ENCODE assay signal across 10 mouse cellular contexts in the genomic region with DNA sequence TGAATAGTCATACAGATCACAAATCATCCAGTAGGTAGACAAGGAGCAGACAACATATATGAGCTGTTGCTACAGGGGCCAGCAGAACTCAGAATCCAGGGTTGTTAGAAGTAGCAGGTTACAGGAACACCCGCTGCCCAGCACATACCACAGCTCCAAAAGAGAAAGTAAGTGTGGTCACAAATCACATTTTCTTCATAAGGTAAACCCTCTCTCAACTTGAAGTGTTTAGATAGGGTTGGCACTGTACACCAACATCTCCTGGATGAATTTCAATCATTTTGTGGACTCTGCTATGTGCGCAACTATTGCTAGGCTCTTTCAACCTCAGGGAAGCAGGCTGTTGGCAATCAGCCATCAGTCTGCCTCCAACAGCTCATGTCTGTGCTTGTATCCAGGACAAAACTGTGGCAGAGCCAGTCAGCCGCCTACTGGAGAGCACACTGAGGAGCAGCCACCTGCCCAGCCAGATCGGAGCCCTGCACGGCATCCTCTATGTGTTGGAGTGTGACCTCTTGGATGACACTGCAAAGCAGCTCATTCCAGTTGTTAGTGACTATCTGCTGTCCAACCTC. TPM values are rescaled to one million over a fixed set of nuclear protein-coding genes. Genes with fewer than 3 reads are reported as not detected.
A peak's percentile ranks its signal among the peaks of the same experiment; 100 is the strongest.
DNase-seq lines count a peak whose midpoint lies in the region; ATAC-seq lines count a peak whose summit lies in the region.
"Had no signal": no experiment of that assay in that cellular context is flagged by ENCODE, and none has a peak within 500 bp of the region (broad histone marks: within the 10 kb centered on the region; RNA-seq: fewer than 3 reads in every experiment).

No protein-coding gene starts in this region.

- no peak overlapping the region for H3K9ac ChIP-seq in intestine, embryonic 15.5 days
- H3K9ac ChIP-seq: embryonic facial prominence, embryonic 15.5 days had no signal

- H3K9me3 ChIP-seq in intestine, embryonic 15.5 days = no peaks in the 10 kb centered on the region
- H3K9me3 ChIP-seq: embryonic facial prominence, embryonic 15.5 days; megakaryocyte, embryonic 14.5 days had no signal

- DNase-seq in frontal cortex, postnatal 14 days (ENCODE audit: low spot score in 2 of 2) = no peak
- DNase-seq in right cerebral cortex, adult 18-20 months = peak; percentile 38
- DNase-seq in right cerebral cortex, postnatal 25 days = no peak
- DNase-seq in lung, postnatal 36 days = peak; percentile 95
- no peak for DNase-seq in natural killer cell, adult 2 months (ENCODE audit: low spot score in 2 of 2)
- DNase-seq in T-cell, adult 2 months (ENCODE audit: low spot score) = no peak

- 79% methylated on average over 5 of the region's 5 CpGs for WGBS in intestine, embryonic 15.5 days

- H3K4me3 ChIP-seq in intestine, embryonic 15.5 days (replicated peaks) = no peak overlapping the region
- H3K4me3 ChIP-seq: embryonic facial prominence, embryonic 15.5 days; megakaryocyte, embryonic 14.5 days had no signal

- no peak overlapping the region for H3K4me2 ChIP-seq in intestine, embryonic 15.5 days (replicated peaks)
- H3K4me2 ChIP-seq: embryonic facial prominence, embryonic 15.5 days had no signal

- H3K27me3 ChIP-seq in intestine, embryonic 15.5 days (replicated peaks) = no peaks in the 10 kb centered on the region
- H3K27me3 ChIP-seq: embryonic facial prominence, embryonic 15.5 days; megakaryocyte, embryonic 14.5 days had no signal

- H3K4me1 ChIP-seq in intestine, embryonic 15.5 days (replicated peaks) = no peaks in the 10 kb centered on the region

- ATAC-seq in frontal cortex, adult (ENCODE audit: low TSS enrichment) = peak; percentile 36; the same call in 1 of the 2 replicates
- peak; percentile 49; the same call in 1 of the 2 replicates for ATAC-seq in intestine, embryonic 15.5 days

- no peak overlapping the region for H3K27ac ChIP-seq in intestine, embryonic 15.5 days
- H3K27ac ChIP-seq: embryonic facial prominence, embryonic 15.5 days had no signal

- peaks cover 40% of the 10 kb centered on the region for H3K36me3 ChIP-seq in intestine, embryonic 15.5 days

RNA-seq across cellular contexts. Expression of gene Msantd1, which starts 4.9 kb away (rescaled TPM):
- 0.55 and 0.64 TPM in 2 replicates for polyA plus RNA-seq in intestine, embryonic 15.5 days (2015; fragmentation: Nextera tagmentation; extraction: Ambion mirVana)

RNA-seq across cellular contexts. Expression of gene Rgs12, which starts 46.3 kb away (rescaled TPM):
- polyA plus RNA-seq in intestine, embryonic 15.5 days (2015; fragmentation: Nextera tagmentation; extraction: Ambion mirVana) = 16.6 and 17.3 TPM in 2 replicates

Comparison
In these comparisons a context has a peak if more than half of its experiments do, and no peak if none do; other contexts are left out.
1. DNase-seq: peak in right cerebral cortex, adult 18-20 months (single experiment) and lung, postnatal 36 days (single experiment); none in frontal cortex, postnatal 14 days (0 of 2), right cerebral cortex, postnatal 25 days (single experiment), natural killer cell, adult 2 months (0 of 2) and T-cell, adult 2 months (single experiment).